Mouse (Mus musculus) c-Kit-positive CD71-negative TER-119-negative erythroid progenitor cells, embryonic 14.5 days (primary cell): ENCODE measurements around the gene Eif1b.
"Not testable (repeated sequence)": the region's sequence is repeated elsewhere in the genome, so short reads cannot be mapped to it uniquely, and the experiment has no call there.

Experiments
- DNase-seq: peaks from one replicate; pipeline ENCODE4 v3.0.0-alpha.2; 2013; ENCODE audit warnings: low read depth

Gene Eif1b

DNA sequence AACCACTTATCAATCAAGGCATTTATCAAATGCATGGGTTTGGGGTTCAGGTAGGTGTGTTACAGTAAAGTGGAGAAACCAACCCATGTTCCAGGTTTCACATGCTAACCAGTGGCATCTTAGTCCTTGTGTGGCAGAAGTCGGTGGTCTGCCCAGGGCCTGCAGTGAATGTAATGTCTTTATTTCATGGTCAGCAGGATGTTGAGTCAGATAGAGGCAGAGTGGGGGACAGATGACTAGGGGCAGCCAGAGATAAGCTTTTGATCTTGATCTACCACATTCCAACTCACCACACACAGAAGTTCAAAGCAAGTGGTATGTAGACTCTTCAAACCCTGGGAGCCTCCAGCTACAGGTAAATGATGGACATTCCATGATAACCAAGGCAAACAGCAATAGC, 29.1 kb downstream of the Eif1b start:
- no peak for DNase-seq

- DNase-seq: no peak
Observed at GRCm38 (mm10) chr9:120527270-120527669, 35.2 kb downstream of the Eif1b start.

DNA sequence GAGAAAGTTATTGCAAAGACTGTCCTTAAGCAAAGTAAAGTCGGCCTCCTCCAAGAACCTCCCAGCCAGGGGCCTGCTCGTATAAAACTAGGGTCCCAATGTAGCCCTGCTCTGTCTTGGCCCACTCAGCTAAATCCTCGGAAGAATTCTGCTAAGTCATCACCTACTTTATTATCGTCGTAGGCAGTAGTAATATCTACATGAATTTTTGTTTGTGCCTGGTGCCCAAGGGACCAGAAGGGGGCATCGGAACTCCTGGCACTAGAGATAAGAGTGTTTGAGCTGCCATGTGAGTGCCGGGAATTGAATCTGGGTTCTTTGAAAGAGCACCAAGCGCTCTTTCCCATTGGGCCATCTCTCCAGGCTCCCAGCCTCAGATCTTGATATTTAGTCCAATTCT, 35.9 kb downstream of the Eif1b start:
- no peak for DNase-seq

GRCm38 (mm10) chr9:120528815-120529510, 36.9 kb downstream of the Eif1b start:
- DNase-seq: no peak

- DNase-seq: no peak
Observed at GRCm38 (mm10) chr9:120530471-120530870, 38.4 kb downstream of the Eif1b start.

DNA sequence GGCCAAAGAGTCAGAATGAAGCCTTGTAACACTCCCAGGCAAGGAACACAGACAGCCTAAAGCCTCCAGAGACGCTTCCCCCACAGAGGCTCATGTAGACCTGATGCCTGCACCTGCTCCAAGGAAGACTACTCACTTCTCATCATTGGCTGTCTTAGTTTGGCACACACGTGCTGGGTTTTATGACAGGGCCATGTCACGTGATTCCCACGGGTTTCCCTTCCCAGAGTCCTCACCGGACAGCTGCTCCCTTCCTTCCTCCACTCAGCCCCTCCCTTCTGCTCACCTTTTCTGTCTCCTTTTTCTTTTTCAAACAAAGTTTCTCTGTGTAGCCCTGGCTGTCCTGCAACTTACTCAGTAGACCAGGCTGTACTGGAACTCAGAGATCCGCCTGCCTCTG, 40.0 kb downstream of the Eif1b start:
- DNase-seq: no peak

GRCm38 (mm10) chr9:120532691-120533090, 40.7 kb downstream of the Eif1b start:
- DNase-seq: no peak

- DNase-seq: not testable (repeated sequence)
Observed at GRCm38 (mm10) chr9:120533446-120533950, 41.5 kb downstream of the Eif1b start.

DNA sequence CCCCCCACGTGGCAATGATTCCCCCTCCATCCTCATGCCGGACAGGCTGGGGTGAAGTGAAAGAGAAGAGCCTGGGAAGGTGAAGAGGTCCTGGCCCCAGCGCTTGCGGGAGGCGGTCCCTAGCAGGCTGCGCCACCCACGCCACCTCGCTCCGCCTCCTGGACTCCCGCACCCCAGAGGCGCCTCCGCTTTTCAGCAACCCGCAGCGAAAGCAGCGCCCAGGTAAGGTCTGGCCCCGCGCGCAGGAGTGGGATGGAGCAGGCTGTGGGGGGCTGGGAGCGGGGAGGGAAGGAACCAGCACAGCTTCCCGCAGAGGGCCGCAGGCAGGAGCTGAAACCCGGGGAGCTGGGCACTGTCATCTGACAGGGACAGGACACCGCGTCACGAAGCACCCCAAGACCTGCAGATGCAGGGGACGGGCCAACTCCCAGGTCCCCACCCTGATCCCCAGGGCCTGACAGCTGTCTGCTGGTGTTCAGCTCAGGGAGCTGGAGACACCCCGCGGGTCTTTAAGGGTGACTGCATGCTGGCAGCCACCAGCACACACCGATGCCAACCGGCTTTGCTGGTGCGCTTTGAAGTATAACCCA, 47.7 kb downstream of the Eif1b start, which contains the start of gene Entpd3:
Gene Entpd3, plus strand, starts transcription at position 157 of the 590 bp plus-strand sequence.
- DNase-seq: no peak

DNA sequence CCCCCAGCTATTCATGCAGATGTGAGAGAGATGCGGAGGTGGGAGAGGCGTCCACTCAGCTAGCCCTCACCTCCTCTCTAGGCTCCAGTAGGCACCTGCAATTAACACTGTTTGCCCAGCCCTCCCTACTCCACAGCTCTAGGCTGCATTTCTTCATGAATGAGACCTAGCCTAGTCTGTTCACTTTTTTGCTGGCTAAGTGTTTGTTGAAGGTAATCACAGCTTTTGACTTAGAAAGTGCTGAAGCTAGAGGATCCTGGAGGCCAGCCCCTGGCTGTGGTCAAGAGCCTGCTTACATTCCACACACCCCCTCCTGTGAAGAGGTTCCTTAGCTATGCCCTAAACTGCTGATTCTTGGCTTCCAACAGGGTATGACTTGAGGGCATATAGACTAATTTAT, 49.4 kb downstream of the Eif1b start:
- DNase-seq: no peak

GRCm38 (mm10) chr9:120542241-120542640, 50.2 kb downstream of the Eif1b start:
- no peak for DNase-seq
